Mouse (Mus musculus): Measurements from ENCODE around the gene Scgb1c1. TPM values are rescaled to one million over a fixed set of nuclear protein-coding genes. Genes with fewer than 3 reads are reported as not detected.

Gene Scgb1c1
- total RNA-seq (2023; ENCODE audit: inconsistent age): not detected in 4 replicates

DNA sequence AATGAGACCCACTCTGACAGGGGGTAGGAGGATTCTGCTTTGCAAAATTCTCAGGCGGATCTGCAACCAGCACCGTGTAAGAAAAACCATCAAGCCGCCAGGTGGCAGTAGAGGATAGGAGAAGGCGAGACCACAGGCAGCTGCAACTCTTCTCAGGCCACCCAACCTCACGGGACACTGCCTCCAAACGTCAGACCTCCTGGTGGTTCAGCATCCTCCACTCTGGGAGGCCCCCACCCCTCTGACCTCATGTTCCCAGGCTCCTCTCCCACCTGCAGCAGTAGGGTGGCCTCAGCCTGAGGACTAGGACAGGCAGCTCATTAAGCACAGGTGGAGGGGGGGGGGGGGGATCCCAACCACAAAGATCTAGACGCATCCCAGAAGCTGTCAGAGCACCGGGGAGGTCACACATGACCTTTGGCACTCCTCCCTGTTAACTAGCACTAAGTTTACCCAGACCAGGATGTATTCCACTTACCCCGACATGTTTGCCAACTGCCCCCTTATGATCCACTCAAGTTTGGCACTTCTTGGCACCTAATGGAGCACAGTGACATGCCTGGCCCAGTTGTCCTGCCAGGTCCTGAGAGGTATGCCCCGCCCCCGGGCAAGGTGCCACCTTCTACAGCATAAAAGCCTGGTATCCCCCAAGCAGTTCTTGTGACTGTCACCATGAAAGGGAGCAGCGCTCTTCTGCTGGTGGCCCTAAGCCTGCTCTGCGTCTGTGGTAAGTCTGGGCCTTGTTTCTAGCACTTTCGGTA, at the start of gene Scgb1c1:
Gene Scgb1c1, plus strand, starts transcription at position 643 of the 761 bp plus-strand sequence.

DNA sequence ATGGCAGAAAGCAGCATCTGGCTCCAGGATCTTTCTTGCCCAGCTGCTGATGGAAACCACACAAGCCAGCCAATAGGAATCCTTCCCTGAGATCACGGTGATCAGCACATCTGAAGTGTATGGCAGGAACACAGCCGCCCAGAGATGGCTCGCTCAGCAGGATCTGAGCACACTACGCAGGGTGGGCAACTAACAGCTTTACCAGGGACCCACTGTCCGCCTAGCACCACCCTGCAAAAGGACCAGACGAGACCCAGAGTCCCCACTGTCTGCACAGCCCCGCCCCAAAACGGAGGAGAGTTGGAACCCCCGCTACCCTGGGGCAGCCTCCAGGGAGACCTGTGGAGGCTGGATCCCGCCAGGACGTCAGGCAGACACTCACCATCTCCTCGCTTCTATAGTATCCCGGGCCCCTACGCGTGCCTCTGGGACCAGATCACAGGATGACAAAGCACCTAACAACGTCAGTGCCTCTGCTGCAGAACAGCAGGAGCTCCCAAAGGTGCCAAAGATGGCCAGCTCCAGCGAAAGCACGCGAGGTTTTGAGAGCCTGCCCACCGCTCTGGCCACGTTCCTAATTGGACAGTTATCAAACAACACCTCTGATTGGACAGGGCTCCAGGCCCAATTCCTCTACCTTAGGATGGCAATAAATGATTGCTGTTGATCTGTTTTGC, 23.6 kb upstream of the Scgb1c1 start, which contains the start of gene Zfp941:
Gene Zfp941, minus strand, starts transcription at position 526 of the 677 bp plus-strand sequence.

DNA sequence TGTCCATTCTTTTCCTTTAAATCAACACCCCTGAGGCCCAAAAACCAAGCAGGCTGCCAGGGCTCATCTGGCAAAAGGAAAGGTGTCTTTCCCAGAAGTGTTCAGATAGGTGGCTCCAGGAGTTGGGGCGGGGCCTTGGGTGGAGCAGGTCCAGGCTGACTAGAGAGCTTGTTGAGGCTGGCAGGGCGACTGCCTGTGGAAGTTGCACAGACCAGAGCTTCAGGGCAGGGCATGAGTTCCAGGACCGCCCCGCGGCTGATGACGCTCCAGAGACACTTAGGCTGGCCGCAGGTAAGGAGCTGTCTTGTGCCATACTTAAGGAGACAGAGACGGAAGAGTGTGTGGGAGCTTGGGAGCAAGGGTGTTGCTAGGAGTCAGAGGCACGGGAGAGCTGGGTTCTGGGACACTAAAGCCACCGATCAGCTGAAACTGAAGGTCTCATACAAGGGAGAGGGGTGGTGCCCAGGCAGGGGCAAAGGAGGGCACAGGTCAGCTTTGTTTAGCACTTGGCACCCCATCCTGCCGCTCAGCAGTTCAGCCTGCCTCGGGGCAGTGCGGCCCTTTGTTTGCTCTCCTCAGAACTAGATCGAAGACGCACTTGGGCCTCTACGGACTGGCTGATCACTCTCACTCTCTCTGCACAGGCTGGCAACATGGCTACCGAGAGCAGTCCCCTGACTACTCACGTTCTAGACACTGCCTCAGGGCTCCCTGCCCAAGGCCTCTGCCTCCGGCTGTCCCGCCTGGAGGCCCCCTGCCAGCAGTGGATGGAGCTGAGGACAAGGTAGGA, 10.2 kb upstream of the Scgb1c1 start, which contains the start of gene Urah:
Gene Urah, plus strand, starts transcription at position 51 of the 790 bp plus-strand sequence.

DNA sequence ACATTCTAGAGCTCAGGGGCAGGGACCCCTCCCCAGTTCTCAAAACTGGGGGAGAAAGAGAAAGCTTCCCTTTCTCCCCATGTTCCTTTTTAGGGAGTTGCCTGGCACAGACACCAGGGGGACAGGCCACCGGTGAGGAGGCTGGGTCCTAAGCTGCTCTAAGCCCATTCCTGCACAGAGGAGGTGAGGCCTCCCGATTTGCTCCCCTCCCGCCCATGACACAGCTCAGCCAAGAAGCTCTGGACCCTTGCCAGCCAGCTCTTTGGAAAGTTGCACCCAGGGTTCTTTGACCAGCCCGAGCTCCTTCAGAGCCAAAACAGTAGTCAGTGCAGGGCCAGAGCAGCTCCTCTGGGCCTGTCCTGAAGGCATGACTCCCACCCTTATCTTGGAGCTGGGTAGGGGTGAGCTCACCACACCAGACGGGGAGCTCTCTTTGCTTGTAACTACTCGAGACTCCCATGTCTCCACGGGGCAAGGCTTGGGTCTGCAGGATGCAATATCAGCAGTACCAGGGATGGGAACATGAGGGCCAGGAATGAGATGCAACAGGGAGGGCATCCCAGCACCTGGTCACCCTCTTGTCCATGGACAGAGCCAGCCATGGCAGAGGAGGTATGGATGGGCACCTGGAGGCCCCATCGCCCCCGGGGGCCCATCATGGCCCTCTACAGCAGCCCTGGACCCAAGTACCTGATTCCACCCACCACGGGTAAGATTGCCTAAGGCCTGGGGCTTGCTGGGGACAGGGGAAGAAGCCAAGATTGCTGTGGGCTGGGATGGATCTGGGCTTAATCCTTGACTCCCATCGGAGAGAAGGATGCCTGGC, 2.6 kb downstream of the Scgb1c1 start, which contains the start of gene Odf3:
Gene Odf3, plus strand, starts transcription at position 51 of the 826 bp plus-strand sequence.

DNA sequence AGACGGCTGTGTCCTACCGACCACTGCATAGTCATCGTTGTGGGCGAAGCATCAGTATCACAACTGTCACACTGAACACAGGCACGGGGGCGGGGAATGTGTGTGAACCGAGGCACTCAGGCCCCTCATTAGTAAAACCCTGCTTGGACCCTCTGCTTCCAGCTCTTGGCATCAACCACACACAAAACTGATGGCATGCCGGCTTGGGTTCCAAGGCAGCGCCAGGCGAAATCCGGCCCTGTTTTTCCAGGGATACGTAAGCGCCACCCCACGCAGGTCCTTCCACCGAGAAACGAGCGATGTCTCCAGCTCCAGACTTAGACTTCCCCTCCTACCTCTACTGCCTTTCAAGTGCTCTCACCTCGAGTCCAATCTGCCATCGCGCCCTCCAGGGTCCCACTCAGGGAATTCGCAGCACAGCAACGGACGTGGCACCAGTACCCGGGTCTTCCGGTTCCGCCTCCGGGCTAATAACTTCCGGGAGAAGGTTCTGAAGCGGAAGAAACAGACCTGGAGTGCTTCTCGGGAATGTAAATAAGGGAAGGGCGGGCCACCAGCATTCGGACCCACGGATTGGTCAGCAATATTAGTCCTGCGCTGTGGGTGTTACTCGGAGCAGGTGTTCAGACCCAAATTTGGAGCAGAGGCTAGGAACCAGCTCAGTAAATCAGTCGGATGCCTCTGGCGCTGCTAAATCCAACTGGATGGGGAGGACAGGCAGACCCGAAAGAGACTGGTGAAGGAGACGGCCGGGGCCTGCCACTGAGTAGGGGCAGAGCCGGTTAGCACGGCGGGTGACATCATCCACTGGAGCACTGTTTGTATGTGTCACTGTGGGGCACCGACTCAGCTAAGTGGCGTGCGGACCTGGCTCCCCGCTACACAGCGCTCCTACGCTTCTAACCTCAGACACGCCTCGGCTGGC, 10.8 kb downstream of the Scgb1c1 start, which contains the start of gene Gm45785:
Gene Gm45785, minus strand, starts transcription at position 472 of the 925 bp plus-strand sequence.

DNA sequence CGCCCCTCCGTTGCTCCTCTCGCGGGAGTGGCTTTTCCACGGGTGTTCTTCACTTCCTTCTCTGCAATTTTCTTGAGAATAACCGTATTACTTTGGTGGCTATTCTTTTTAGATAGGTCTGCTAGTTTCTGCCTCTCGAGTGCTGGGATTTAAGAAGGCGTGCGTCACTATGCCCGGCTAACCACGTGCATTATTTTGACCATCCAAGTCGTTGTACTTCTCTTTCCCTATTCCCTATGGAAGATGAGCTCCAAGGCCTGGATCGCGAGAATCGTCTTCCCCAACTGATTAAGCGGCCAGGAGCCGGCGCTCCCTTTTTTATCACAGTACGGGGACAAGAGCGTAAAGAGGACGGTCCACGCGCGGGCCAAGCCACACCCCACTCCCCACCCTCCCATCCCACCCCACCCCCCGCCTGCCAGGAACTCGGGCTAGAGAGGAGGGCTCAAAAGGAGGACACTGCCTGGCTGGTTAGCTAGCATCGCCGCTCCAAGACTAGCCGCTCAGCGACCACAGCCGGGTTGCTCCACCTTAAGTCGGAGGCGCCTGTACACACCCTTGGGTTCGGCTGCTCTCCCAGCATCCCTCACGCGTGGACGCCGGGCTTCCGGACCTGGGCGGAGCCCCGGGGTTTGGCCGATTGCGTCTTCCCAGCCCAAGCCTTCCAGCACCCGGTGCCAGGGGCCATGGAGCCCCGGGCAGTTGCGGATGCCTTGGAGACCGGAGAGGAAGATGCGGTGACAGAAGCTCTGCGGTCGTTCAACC, 11.6 kb downstream of the Scgb1c1 start, which contains the start of gene Ric8a:
Gene Ric8a, plus strand, starts transcription at position 173 of the 765 bp plus-strand sequence.

DNA sequence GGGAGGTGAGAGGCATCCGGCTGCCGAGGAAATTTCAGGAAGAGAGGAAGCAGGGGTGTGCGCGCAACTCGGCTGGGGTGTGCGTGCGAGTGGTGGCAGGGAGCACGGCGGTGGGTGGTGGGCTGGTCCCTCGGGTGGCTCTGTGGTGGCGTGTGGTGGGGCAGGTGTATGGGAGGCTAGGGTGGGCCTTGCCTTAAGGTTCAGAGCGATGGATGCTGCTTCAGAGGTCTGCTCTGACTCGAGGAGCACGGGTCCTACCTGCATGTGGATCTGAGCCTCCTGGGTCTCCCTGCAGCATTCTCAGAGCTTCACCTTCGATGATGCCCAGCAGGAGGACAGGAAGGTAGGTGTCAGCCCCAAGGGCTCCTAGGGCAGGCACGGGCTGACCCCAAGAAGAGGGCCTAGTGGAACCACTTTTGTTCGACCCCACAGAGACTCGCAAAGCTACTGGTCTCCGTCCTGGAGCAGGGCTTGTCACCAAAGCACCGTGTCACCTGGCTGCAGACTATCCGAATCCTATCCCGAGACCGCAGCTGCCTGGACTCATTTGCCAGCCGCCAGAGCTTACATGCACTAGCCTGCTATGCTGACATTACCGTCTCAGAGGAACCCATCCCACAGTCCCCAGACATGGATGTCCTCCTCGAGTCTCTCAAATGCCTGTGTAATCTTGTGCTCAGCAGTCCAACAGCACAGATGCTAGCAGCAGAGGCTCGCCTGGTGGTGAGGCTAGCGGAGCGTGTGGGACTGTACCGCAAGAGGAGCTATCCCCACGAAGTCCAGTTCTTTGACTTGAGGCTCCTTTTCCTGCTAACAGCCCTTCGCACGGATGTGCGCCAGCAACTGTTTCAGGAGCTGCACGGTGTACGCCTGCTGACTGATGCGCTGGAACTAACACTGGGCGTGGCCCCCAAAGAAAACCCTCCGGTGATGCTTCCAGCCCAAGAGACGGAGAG, 12.5 kb downstream of the Scgb1c1 start, which contains the start of gene Bet1l:
Gene Bet1l, minus strand, starts transcription at position 28 of the 956 bp plus-strand sequence.

DNA sequence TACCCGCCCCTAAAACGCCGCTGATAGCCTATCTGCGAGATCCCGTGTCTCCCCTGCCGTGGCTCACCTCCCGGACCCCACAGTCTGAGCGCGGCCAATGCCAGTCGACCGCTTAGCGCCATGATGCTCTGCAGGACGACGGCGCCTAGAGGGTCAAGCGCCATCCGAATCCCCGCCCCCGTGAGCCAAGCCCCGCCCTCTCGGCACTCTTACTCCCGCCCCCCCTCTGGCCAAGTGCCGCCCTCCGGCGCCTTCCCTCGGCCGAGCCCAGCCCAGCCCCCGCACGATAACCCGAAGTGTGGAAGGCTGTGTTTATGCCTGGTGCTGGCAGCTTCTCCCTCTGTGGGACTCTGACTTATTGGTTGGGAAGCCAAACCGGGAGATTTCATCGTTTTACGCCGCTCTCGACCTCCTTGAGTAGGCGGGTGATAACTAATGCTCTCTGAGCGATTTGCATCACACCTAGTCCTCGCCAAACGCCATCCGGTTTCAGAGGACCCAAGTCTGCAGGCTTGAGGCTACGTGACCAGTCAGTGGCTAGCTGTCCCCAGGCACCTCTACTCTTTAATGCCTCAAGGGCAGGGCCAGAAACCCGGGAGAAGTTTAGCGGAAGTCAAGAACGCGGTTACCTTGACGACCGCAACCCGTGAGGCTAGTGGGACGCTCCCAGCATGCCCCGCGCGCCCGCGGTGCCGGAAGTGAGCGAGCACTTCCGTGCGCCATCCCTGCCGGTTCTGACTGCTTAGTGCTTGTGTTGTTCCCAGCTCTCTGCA, 36.5 kb downstream of the Scgb1c1 start, which contains the start of the genes Psmd13 and Sirt3:
Gene Psmd13, plus strand, starts transcription at position 273 of the 773 bp plus-strand sequence.
Gene Sirt3, minus strand, starts transcription at position 614 of the 773 bp plus-strand sequence.

Other genes with a start within 250 kb of the Scgb1c1 start
- not detected in 4 replicates for gene Olfr46, start 244.3 kb upstream of the Scgb1c1 start, total RNA-seq (2023; ENCODE audit: inconsistent age)
- gene Olfr61, start 216.6 kb upstream of the Scgb1c1 start, total RNA-seq (2023; ENCODE audit: inconsistent age): not detected in 4 replicates
- not detected in 4 replicates for gene Olfr53, start 199.1 kb upstream of the Scgb1c1 start, total RNA-seq (2023; ENCODE audit: inconsistent age)
- gene Olfr539, start 185.6 kb upstream of the Scgb1c1 start, total RNA-seq (2023; ENCODE audit: inconsistent age): not detected in 4 replicates
- gene Olfr45, start 163.6 kb upstream of the Scgb1c1 start, total RNA-seq (2023; ENCODE audit: inconsistent age): not detected in 4 replicates
- gene Olfr541, start 148.3 kb upstream of the Scgb1c1 start, total RNA-seq (2023; ENCODE audit: inconsistent age): not detected in 4 replicates
- gene Cyp2e1, start 81.8 kb upstream of the Scgb1c1 start, total RNA-seq (2023; ENCODE audit: inconsistent age): not detected in 4 replicates
- gene Syce1, start 57.7 kb upstream of the Scgb1c1 start, total RNA-seq (2023; ENCODE audit: inconsistent age): not detected in 4 replicates
- gene Zfp941, start 23.4 kb upstream of the Scgb1c1 start, total RNA-seq (2023; ENCODE audit: inconsistent age): not detected in 4 replicates
- not detected in 4 replicates for gene Urah, start 10.5 kb upstream of the Scgb1c1 start, total RNA-seq (2023; ENCODE audit: inconsistent age)
- not detected in 4 replicates for gene Odf3, start 2.3 kb downstream of the Scgb1c1 start, total RNA-seq (2023; ENCODE audit: inconsistent age)
- not detected in 4 replicates for gene Gm45785, start 10.8 kb downstream of the Scgb1c1 start, total RNA-seq (2023; ENCODE audit: inconsistent age)
- gene Ric8a, start 11.4 kb downstream of the Scgb1c1 start, total RNA-seq (2023; ENCODE audit: inconsistent age): 89.6 to 105 TPM (median 98.1 TPM) in 4 replicates
- gene Bet1l, start 12.0 kb downstream of the Scgb1c1 start, total RNA-seq (2023; ENCODE audit: inconsistent age): 19.0 to 24.5 TPM (median 21.9 TPM) in 4 replicates
- gene Psmd13, start 36.4 kb downstream of the Scgb1c1 start, total RNA-seq (2023; ENCODE audit: inconsistent age): 82.3 to 93.8 TPM (median 86.4 TPM) in 4 replicates
- 9.4 to 10.6 TPM (median 9.8 TPM) in 4 replicates for gene Sirt3, start 36.8 kb downstream of the Scgb1c1 start, total RNA-seq (2023; ENCODE audit: inconsistent age)
- gene Cox8b, start 54.9 kb downstream of the Scgb1c1 start, total RNA-seq (2023; ENCODE audit: inconsistent age): not detected in 4 replicates
- gene Nlrp6, start 75.4 kb downstream of the Scgb1c1 start, total RNA-seq (2023; ENCODE audit: inconsistent age): not detected in 4 replicates
- 16.3 to 20.3 TPM (median 17.9 TPM) in 4 replicates for gene Pgghg, start 95.8 kb downstream of the Scgb1c1 start, total RNA-seq (2023; ENCODE audit: inconsistent age)
- not detected in 4 replicates for gene Ifitm5, start 104.7 kb downstream of the Scgb1c1 start, total RNA-seq (2023; ENCODE audit: inconsistent age)
- gene Gm45717, start 110.4 kb downstream of the Scgb1c1 start, total RNA-seq (2023; ENCODE audit: inconsistent age): not detected in 4 replicates
- 8.8 to 13.3 TPM (median 11.4 TPM) in 4 replicates for gene Ifitm2, start 110.4 kb downstream of the Scgb1c1 start, total RNA-seq (2023; ENCODE audit: inconsistent age)
- gene Ifitm1, start 121.7 kb downstream of the Scgb1c1 start, total RNA-seq (2023; ENCODE audit: inconsistent age): 1.0 to 1.5 TPM (median 1.4 TPM) in 4 replicates
- 3.6 to 8.8 TPM (median 6.2 TPM) in 4 replicates for gene Ifitm3, start 165.2 kb downstream of the Scgb1c1 start, total RNA-seq (2023; ENCODE audit: inconsistent age)
- gene Ifitm6, start 172.4 kb downstream of the Scgb1c1 start, total RNA-seq (2023; ENCODE audit: inconsistent age): 0.90 TPM in 1 of 4 replicates, not detected in the others
- not detected in 4 replicates for gene Gm17387, start 183.6 kb downstream of the Scgb1c1 start, total RNA-seq (2023; ENCODE audit: inconsistent age)
- gene B4galnt4, start 215.6 kb downstream of the Scgb1c1 start, total RNA-seq (2023; ENCODE audit: inconsistent age): not detected in 4 replicates
- 22.4 to 30.5 TPM (median 27.5 TPM) in 4 replicates for gene Pkp3, start 232.7 kb downstream of the Scgb1c1 start, total RNA-seq (2023; ENCODE audit: inconsistent age)